Mouse (Mus musculus): ENCODE results near the gene Hdhd5. TPM values are rescaled to one million over a fixed set of nuclear protein-coding genes. Genes with fewer than 3 reads are reported as not detected.

Gene Hdhd5
- polyA plus RNA-seq, 1 experiment from 2014 or later = 15.8 TPM

GRCm38 (mm10) chr6:120479302-120479701 lies 51.8 kb downstream of the Hdhd5 start:
- WGBS = 69% methylated on average over 2 of the region's 2 CpGs

GRCm38 (mm10) chr6:120475288-120475687 lies 55.8 kb downstream of the Hdhd5 start:
- no peak overlapping the region for H3K4me3 ChIP-seq (ENCODE audit: low read length)
- no peaks in the 10 kb centered on the region for H3K27me3 ChIP-seq (replicated peaks; ENCODE audit: control insufficient read depth, insufficient read depth, low read length)
- H3K9ac ChIP-seq (ENCODE audit: low read depth, low read length) = no peak overlapping the region
- H3K9me3 ChIP-seq (ENCODE audit: control insufficient read depth, low read length) = no peaks in the 10 kb centered on the region
- H3K27ac ChIP-seq (ENCODE audit: low read length) = no peak overlapping the region
- peak; percentile 70 for ATAC-seq
- H3K36me3 ChIP-seq (ENCODE audit: control insufficient read depth, insufficient read depth, low read length) = no peaks in the 10 kb centered on the region
- no peak overlapping the region for H3K4me2 ChIP-seq (ENCODE audit: low read depth, low read length)
- 61% methylated on average over 8 of the region's 8 CpGs for WGBS
- H3K4me1 ChIP-seq (ENCODE audit: control insufficient read depth, insufficient read depth, low read length) = no peaks in the 10 kb centered on the region; the same call in 1 of the 2 replicates

More at GRCm38 (mm10) chr6:120479302-120479701, 51.8 kb downstream of the Hdhd5 start:
- no peaks in the 10 kb centered on the region for H3K9me3 ChIP-seq (ENCODE audit: control insufficient read depth, low read length)
- H3K4me1 ChIP-seq (ENCODE audit: control insufficient read depth, insufficient read depth, low read length) = no peaks in the 10 kb centered on the region; the same call in 1 of the 2 replicates
- no peak overlapping the region for H3K4me3 ChIP-seq (ENCODE audit: low read length)
- no peak for ATAC-seq
- H3K4me2 ChIP-seq (ENCODE audit: low read depth, low read length) = no peak overlapping the region
- no peak overlapping the region for H3K9ac ChIP-seq (ENCODE audit: low read depth, low read length)
- no peaks in the 10 kb centered on the region for H3K27me3 ChIP-seq (replicated peaks; ENCODE audit: control insufficient read depth, insufficient read depth, low read length)
- H3K36me3 ChIP-seq (ENCODE audit: control insufficient read depth, insufficient read depth, low read length) = no peaks in the 10 kb centered on the region
- no peak overlapping the region for H3K27ac ChIP-seq (ENCODE audit: low read length)

DNA sequence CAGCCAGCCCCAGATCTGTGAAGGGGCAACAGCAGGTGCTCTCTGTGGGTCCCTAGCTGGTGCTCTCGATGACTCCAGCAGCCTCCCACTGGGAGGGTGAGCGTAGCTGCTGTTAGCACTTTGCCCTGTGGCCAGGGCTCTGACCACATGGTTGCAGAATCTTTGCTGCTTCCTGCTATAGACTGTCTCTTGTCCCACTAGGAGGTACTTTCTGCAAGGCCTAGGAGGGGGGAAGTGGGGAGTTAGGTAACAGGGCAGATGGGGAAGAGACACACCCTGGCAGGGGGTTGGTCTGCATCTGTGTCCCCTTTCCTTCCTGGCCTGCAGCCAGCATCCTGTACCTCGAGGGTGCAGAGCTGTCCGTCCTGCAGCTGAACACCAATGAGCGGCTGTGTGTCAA lies 57.7 kb downstream of the Hdhd5 start:
- ATAC-seq = peak; percentile 53; the same call in 1 of the 2 replicates
- no peak overlapping the region for H3K4me3 ChIP-seq (ENCODE audit: low read length)
- no peaks in the 10 kb centered on the region; the same call in 1 of the 2 replicates for H3K4me1 ChIP-seq (ENCODE audit: control insufficient read depth, insufficient read depth, low read length)
- H3K36me3 ChIP-seq (ENCODE audit: control insufficient read depth, insufficient read depth, low read length) = no peaks in the 10 kb centered on the region
- no peak overlapping the region for H3K9ac ChIP-seq (ENCODE audit: low read depth, low read length)
- no peaks in the 10 kb centered on the region for H3K9me3 ChIP-seq (ENCODE audit: control insufficient read depth, low read length)
- H3K27ac ChIP-seq (ENCODE audit: low read length) = no peak overlapping the region
- H3K4me2 ChIP-seq (ENCODE audit: low read depth, low read length) = no peak overlapping the region
- WGBS = 54% methylated on average over 5 of the region's 5 CpGs
- H3K27me3 ChIP-seq (replicated peaks; ENCODE audit: control insufficient read depth, insufficient read depth, low read length) = no peaks in the 10 kb centered on the region

DNA sequence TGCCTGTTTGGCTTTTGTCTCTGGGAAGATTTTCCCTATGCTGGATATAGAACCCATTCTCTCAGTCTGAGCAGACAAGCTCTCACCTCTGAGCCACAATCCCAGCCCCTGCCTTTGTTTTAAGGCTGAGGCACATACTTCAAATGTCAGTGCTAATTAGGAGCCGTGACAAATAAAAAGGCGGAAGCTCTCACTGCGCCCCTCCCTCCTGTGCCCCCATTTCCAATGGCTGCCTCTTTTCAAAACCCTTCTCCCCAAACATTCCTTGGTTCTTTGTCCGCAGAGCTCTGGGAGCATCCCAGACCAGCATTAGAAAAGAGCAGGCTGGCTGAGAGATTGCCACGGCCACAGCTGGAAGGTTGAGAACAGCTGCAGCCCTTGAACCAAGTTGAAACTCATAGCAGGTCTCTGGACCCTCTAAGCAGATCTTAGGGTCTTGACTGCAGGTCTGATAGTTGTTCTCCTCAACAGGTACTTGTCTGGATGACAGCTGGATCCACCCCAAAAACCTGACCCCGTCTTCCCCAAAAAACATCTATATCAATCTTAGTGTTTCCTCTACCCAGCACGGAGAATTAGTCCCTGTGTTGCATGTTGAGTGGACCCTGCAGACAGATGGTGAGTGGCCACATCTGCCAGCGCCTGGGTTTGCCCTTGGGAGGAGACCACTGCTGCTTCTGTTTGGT lies 58.5 kb downstream of the Hdhd5 start:
- no peak for ATAC-seq
- H3K27ac ChIP-seq (ENCODE audit: low read length) = no peak overlapping the region
- WGBS = 42% methylated on average over 8 of the region's 8 CpGs

GRCm38 (mm10) chr6:120471991-120472441 lies 59.1 kb downstream of the Hdhd5 start:
- no peak overlapping the region for H3K9ac ChIP-seq (ENCODE audit: low read depth, low read length)
- H3K27ac ChIP-seq (ENCODE audit: low read length) = no peak overlapping the region
- no peak for ATAC-seq
- WGBS = 35% methylated on average over 5 of the region's 5 CpGs
- H3K4me1 ChIP-seq (ENCODE audit: control insufficient read depth, insufficient read depth, low read length) = no peaks in the 10 kb centered on the region; the same call in 1 of the 2 replicates
- H3K4me2 ChIP-seq (ENCODE audit: low read depth, low read length) = no peak overlapping the region
- H3K4me3 ChIP-seq (ENCODE audit: low read length) = no peak overlapping the region
- no peaks in the 10 kb centered on the region for H3K27me3 ChIP-seq (replicated peaks; ENCODE audit: control insufficient read depth, insufficient read depth, low read length)
- H3K36me3 ChIP-seq (ENCODE audit: control insufficient read depth, insufficient read depth, low read length) = no peaks in the 10 kb centered on the region
- no peaks in the 10 kb centered on the region for H3K9me3 ChIP-seq (ENCODE audit: control insufficient read depth, low read length)

More for the DNA sequence above, 58.5 kb downstream of the Hdhd5 start:
- no peaks in the 10 kb centered on the region for H3K36me3 ChIP-seq (ENCODE audit: control insufficient read depth, insufficient read depth, low read length)
- no peaks in the 10 kb centered on the region for H3K9me3 ChIP-seq (ENCODE audit: control insufficient read depth, low read length)
- no peaks in the 10 kb centered on the region for H3K27me3 ChIP-seq (replicated peaks; ENCODE audit: control insufficient read depth, insufficient read depth, low read length)
- no peak overlapping the region for H3K9ac ChIP-seq (ENCODE audit: low read depth, low read length)
- H3K4me2 ChIP-seq (ENCODE audit: low read depth, low read length) = no peak overlapping the region
- no peaks in the 10 kb centered on the region; the same call in 1 of the 2 replicates for H3K4me1 ChIP-seq (ENCODE audit: control insufficient read depth, insufficient read depth, low read length)
- H3K4me3 ChIP-seq (ENCODE audit: low read length) = no peak overlapping the region

DNA sequence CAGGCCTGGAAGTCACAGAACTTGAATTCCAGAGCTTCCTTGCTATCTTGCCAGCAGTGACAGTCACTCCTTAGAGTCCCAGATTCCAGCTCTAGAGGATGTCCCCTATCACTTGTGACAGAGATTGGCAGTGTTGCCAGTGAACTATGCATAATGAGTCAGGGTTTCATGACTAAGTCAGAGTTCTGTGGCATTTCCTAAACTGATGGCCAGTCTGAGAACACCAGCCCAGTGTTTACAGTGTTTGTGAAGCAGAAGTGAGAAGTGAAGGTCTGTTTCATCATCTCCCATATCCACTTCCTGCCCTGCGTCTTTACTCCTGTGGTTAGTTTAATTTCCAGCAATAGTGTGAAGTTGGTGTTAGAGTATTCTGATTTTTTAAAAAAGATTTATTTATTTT lies 60.5 kb downstream of the Hdhd5 start:
- H3K9ac ChIP-seq (ENCODE audit: low read depth, low read length) = no peak overlapping the region
- no peak overlapping the region for H3K27ac ChIP-seq (ENCODE audit: low read length)
- no peak for ATAC-seq
- H3K27me3 ChIP-seq (replicated peaks; ENCODE audit: control insufficient read depth, insufficient read depth, low read length) = no peaks in the 10 kb centered on the region
- H3K4me2 ChIP-seq (ENCODE audit: low read depth, low read length) = no peak overlapping the region
- WGBS = 69% methylated on average over 1 of the region's 1 CpGs
- no peaks in the 10 kb centered on the region for H3K36me3 ChIP-seq (ENCODE audit: control insufficient read depth, insufficient read depth, low read length)
- H3K4me3 ChIP-seq (ENCODE audit: low read length) = no peak overlapping the region
- no peaks in the 10 kb centered on the region for H3K9me3 ChIP-seq (ENCODE audit: control insufficient read depth, low read length)
- no peaks in the 10 kb centered on the region; the same call in 1 of the 2 replicates for H3K4me1 ChIP-seq (ENCODE audit: control insufficient read depth, insufficient read depth, low read length)

GRCm38 (mm10) chr6:120469770-120470169 lies 61.3 kb downstream of the Hdhd5 start:
- Histone ChIP-seq H3K4me1 (ENCODE audit: control insufficient read depth, insufficient read depth, low read length) (no peaks in the 10 kb centered on the region), H3K9me3 (ENCODE audit: control insufficient read depth, low read length) (no peaks in the 10 kb centered on the region), H3K27ac (ENCODE audit: low read length) (no peak overlapping the region), H3K27me3 (replicated peaks; ENCODE audit: control insufficient read depth, insufficient read depth, low read length) (no peaks in the 10 kb centered on the region), H3K4me2 (ENCODE audit: low read depth, low read length) (no peak overlapping the region), H3K4me3 (ENCODE audit: low read length) (no peak overlapping the region), H3K9ac (ENCODE audit: low read depth, low read length) (no peak overlapping the region), H3K36me3 (ENCODE audit: control insufficient read depth, insufficient read depth, low read length) (no peaks in the 10 kb centered on the region)
- no peak for ATAC-seq

GRCm38 (mm10) chr6:120469268-120469667 lies 61.9 kb downstream of the Hdhd5 start:
- no peak overlapping the region for H3K4me2 ChIP-seq (ENCODE audit: low read depth, low read length)
- H3K27me3 ChIP-seq (replicated peaks; ENCODE audit: control insufficient read depth, insufficient read depth, low read length) = no peaks in the 10 kb centered on the region
- ATAC-seq = no peak
- H3K36me3 ChIP-seq (ENCODE audit: control insufficient read depth, insufficient read depth, low read length) = no peaks in the 10 kb centered on the region
- H3K9ac ChIP-seq (ENCODE audit: low read depth, low read length) = no peak overlapping the region
- H3K27ac ChIP-seq (ENCODE audit: low read length) = no peak overlapping the region
- 61% methylated on average over 3 of the region's 3 CpGs for WGBS
- no peak overlapping the region for H3K4me3 ChIP-seq (ENCODE audit: low read length)
- peaks cover under 1% of the 10 kb centered on the region for H3K4me1 ChIP-seq (ENCODE audit: control insufficient read depth, insufficient read depth, low read length)
- H3K9me3 ChIP-seq (ENCODE audit: control insufficient read depth, low read length) = no peaks in the 10 kb centered on the region

DNA sequence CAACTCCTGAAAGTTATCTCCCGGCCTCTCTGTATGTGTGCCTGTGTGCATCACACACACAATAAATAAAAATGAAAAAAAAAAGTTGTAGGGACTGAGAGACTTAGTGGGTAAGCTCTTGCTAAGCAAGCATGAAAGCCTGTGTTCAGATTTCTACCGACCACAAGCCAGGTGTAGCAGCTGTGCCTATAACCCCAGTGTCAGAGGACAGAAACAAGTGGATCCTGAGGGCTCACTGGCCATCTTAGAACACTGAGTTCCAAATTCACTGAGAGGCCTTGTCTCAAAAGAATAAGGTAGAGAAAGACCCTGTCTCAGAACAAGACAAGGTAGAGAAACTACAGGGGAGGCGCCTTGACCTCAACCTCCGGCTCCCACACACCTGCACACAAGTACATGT lies 62.9 kb downstream of the Hdhd5 start:
- H3K36me3 ChIP-seq (ENCODE audit: control insufficient read depth, insufficient read depth, low read length) = no peaks in the 10 kb centered on the region
- H3K27ac ChIP-seq (ENCODE audit: low read length) = no peak overlapping the region
- 91% methylated on average over 4 of the region's 4 CpGs for WGBS
- H3K4me3 ChIP-seq (ENCODE audit: low read length) = no peak overlapping the region
- H3K4me2 ChIP-seq (ENCODE audit: low read depth, low read length) = no peak overlapping the region
- H3K4me1 ChIP-seq (ENCODE audit: control insufficient read depth, insufficient read depth, low read length) = peaks cover 10% of the 10 kb centered on the region
- peaks cover 7% of the 10 kb centered on the region; the same call in 1 of the 2 replicates for H3K27me3 ChIP-seq (replicated peaks; ENCODE audit: control insufficient read depth, insufficient read depth, low read length)
- H3K9ac ChIP-seq (ENCODE audit: low read depth, low read length) = no peak overlapping the region
- no peaks in the 10 kb centered on the region for H3K9me3 ChIP-seq (ENCODE audit: control insufficient read depth, low read length)
- no peak for ATAC-seq
